Mouse (Mus musculus) left cerebral cortex, adult 9 months (tissue): Measurements from ENCODE around the gene Snrpd3.

Experiments used
- DNase-seq, 2 experiments: peaks; one replicate each; pipeline ENCODE4 v3.0.0; 2022; ENCODE audit warnings: low spot score in 2 of 2

Snrpd3 gene

DNA sequence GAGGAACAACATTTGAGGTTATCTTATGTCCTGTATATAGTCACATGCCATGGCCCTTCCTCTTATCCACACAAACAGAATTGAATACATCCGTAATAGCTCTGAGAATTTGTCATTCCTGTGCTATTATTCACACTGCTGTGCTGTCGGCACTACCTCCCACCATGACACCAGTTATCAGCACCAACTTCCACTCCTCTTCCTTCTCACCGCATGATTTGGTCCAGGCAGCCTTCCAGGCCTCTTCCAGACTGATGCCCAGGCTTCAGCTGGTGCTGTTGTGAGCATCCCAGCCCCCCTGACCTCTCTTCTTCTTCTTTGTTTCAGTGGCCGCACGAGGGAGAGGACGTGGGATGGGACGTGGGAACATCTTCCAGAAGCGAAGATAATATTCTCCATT is 17.6 kb downstream of the Snrpd3 start:
- DNase-seq, result no peak

DNA sequence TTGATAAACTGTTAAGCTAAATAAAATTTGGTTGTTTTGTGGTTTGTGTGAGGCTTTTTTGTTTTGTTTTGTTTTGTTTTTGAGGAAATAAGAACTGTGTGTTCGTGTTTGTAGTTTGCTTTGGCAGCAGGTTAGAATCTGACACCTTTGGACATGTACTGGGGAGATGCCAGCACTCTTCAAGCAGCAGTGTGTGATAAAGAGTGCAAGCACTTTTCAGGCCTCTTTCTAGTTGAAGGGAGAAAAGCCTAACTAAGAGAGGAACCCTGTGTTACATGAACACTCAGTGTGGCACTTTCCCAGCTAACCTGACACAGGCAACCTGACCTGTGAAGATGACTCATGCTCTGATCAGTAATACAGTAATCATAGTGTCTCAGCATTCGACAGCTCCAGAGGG is 18.1 kb downstream of the Snrpd3 start:
- no peak for DNase-seq

DNA sequence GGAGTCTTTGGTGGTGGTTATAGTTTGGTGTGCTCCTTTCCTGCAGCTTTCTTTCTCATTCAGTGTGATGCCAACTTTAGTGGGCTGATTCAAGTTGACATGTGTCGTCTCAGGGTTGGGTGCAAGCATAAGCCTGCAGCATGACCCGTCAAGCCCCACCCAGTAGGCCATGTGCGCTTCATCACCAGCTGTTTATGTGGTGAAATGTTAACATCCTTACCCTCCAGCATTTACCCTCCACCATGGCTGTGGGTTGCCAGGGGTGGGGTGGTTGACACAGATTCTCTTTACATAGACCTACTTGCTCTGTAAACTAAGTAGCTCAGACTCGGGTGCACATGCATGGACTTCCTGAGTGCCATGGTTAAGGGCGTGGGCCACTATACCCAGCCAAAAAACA is 18.8 kb downstream of the Snrpd3 start:
- no peak for DNase-seq

DNA sequence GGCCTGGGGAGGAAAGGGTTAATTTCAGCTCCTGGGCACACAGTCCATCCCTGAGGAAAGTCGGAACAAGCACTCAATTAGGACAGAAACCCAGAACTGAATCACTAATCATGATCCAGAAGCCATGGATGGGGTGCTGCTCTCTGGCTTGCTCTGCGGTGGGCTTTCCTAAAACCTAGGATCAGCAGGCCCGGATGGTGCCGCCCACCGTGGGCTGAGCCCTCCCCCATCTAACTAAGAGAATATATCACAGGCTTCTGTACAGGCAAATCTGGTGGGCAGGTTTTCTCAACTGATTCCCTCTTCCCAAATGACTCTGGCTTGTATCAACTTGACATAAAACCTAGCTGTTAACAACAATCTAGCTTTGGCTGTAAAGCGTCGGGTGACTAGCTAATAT is 30.6 kb downstream of the Snrpd3 start:
- DNase-seq, result no peak

DNA sequence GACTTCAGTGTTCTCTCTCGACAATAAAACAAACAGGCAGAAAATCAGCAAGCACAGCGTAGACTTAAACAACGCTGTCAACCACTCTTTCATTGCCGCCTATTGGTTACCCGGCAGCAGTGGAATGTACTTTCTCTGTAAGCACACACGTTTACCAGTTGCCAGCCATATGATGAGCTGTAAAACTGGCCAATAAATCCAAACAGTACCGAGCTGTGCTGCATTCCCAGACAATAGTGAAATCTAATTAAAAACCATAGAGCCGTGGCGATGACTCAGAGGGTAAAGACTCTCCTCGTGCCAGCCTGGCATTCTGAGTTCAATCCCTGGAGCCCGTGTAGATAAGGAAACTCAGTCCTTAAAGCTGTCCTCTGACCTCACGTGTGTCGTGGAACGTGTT is 31.1 kb downstream of the Snrpd3 start:
- DNase-seq, result peak in 1 of 2 experiments; percentile 29

DNA sequence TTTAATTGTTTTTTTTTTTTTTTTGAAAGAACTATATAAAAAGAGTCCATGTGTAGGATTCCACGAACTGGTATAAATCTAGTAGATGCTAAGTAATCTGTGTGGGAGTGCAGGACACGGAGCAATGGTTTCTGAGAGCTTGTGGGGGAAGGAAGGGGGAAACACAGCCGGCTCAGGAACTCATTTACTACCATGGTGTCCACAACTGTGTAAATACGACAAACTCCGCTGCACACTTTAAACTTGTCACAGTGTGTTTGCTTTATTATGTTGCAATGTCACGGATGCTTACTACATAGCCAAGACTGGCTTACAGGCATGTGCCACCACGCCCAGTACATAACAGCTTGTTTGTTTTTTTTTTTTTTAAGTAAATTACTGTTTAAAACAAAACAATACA is 32.5 kb downstream of the Snrpd3 start:
- DNase-seq, result no peak

DNA sequence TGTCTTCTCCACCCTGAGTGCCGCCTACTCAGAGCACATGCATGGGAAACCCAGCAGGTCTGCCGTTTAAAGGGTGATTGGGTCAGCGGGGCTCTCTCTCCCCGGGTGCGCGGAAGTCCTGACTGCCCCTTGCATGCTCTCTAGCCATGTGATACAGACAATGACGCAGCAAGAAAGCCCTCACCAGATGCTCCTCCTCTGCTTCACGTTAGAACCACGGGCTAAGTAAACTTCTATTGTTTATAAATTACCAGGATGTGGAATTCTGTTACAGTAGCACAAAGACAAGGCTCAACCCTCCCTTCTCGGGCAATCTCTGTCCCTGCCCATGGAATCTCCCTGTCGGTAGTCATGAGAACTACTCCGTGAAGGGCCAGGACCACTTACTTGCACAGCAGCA is 33.8 kb downstream of the Snrpd3 start:
- no peak for DNase-seq

DNA sequence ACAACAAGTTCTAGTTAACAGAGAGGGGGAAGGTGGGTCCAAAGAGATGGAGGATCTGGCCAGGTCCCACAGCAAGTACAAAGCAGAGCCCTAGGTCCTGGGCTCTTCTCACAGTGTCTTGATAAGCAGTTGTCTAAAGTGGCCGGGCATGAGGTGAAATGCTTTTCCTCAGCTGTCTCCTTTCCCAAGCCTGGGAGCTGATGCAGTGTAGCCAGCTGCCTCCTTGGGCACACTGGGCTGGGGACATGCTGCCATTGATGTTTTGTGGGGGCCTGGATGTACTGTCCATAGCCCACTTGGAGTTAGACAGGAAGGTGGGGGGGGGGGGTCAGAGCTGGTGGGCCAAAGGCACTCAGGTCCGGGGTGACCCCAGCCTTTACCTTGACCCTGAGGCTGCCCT is 34.8 kb downstream of the Snrpd3 start:
- no peak for DNase-seq

DNA sequence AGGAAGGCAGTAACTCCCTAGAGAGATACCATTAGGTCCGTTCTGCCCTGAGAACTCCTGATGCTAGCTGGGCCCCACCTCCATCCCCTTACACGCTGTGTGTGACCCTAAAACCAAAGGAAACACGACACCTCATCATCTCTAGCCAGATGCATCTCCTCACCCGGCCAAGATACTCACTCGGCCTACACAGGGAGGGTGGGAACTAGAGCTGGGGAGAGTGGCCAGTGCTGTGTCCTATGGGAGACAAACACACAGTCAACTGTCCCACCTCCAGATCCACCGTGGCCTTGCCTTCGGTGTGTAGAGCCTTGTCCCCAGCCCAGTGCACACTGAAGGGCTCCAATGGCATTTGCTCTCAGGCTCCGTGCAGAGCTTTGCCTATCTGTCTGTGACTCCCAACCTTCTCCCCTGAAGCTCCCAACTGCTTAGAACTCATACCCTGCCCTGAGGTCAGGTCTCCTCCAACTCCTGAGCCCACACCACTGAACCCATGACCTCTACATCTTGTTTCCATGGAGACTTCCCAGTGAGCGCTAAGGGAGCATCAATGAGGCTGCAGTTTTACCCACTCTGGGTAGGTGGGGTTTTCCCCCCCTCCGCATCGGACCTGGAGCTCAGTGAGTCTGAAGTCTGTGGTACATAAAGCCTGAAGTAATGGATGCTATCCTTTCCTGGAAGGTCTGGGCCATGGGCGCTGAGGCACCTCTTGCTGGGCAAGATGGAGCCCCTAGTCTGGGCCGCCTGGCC is 35.5 kb downstream of the Snrpd3 start:
- no peak for DNase-seq

DNA sequence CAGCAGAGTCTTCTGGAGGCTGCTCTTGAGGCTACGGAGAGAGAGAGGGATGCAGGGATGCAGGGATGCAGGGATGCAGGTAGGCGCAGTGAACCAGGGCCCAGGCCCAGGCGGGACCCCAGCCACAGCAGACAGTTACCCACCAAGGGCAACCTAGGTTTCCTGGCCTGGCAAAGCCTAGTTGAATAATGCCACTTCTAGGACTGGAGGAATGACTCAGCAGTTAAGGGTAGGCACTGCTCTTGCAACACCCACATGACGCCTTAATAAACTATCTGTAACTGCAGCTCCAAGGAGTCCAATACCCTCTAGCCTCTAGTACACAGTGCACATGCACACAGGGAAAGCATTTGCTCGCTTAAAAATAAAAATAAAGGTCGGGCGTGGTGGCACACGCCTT is 36.7 kb downstream of the Snrpd3 start:
- no peak for DNase-seq

DNA sequence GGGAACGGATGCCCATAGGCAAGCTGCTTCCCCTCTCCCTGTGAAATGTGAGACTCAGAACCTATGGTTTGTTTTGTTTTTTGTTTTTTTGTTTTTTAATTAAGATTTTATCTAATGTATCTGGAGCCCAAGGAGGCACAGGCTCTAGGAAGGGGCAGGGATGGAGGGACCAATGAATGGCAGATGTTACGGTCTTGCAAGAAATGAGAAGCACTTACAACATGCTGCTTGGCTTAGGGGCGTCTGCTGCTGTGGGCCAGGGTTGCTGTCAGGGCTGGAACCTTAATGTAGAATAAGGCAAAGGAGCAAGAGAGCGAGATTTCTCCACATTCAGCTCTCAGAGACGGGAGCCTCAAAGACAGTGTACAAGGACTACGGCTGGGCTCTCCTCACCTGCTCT is 38.2 kb downstream of the Snrpd3 start:
- no peak for DNase-seq

DNA sequence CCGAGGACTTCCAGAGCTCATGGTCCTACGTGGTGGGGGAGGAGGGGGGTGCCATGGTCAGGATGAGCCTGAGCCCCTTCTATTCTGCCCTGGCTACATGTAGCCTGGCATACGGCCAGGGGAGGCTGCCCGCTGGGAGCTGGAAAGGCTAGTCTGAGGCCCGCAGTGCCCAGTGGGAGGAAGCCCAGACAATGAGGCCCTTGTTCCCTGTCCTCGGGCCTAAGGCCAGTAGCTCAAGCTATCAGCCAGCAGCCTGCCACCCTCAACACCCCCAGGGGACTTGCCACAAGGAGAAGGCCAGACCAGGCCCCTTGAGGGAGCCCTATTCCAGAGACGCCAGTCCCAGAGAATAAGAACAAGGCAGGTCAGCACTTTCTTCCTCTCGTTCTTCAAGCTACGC is 38.7 kb downstream of the Snrpd3 start:
- DNase-seq, result peak; percentile 63 to 82

DNA sequence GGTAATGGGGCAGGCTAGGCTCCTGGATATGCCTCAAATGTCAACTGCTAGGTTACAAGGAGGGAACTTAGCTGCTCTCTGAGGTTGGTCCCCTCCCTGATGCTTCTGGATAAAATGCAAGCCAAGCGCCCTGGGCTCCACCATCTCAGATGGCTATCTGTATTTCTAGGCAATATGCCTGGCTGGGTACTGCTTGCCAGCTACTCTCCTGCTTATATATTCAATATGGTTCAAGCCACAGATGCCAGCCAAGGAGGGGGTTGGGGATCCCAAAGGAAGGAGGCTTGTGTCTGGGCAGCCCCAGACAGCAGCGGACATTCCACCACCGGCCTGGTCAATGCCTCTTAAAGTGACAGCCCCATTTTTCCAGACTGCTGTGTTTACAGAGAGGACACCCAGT is 41.2 kb downstream of the Snrpd3 start:
- DNase-seq, result peak in 1 of 2 experiments; percentile 65

DNA sequence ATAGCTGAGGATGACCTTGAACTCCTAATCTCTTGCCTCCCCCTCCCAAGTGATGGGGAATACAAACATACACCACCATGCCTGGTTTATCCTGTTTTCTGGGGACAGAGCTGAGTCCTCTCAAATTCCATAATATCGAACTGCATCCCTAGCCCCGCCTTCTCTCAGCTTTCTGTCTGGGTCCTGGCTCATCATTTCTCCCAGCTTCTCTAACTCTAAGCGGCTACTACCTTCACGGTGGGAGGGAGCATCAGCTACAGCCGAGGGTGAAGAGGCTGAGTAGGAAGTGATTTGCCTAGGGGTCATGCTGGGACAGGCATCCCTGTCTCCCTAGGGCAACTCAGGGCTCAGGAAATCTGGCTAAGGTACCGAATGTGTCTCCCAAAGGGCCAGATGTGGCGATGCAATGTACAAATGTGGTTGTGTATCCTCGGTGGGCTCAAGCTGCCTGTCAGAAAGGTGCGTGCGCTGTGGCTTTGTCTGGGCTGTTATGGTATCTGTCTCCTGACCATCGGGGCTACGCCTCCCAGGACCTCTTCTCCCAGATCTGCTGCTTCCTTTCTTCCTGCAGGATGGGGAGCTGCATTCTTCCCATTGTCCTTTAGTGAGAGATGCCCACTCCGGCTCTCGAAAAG is 41.8 kb downstream of the Snrpd3 start:
- no peak for DNase-seq

DNA sequence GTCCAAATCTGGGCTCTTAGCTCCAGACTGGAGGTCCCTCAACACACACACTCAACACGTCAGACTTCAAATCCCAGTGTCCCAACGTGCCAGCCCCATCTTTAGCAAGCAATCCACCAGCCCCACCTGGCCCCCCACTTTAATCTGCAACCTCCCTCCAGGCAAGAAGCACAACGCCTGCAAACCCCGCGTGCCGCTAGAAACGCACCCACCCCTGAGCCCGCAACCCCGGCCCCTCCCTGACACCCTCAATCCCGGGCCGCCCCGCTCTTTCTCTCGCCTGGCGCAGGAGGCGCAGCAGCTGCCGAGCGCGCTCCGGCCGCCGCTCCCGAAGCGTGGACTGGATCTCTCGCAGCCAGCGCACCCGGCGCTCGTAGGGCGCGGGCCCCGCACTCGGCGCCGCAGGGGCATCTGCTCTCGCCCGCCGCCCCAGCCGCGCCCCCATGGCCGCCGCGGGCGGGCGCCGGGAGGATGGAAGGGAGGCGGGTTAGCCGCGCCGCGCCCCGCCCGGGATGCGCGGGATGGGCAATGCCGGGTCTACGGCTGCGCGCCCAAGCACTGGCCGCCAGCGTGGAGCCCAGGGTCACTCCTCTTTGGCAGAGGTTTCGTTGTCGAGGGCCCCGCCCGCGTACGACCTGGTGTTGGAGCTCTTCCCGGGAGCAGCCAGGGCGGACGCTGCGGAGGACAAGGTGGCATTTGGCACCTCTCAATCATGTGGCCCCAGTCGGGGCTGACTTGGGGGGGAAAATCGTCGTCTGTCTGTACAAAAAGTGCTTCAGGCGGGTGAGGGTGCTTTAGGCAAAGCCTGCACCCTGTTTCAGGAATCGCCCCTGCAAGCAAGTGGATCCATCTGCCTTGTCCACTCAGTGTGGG is 42.6 kb downstream of the Snrpd3 start, which contains the start of gene Lrrc75b:
Gene Lrrc75b (minus strand): TSS at position 655 of the 873 bp plus-strand sequence.
- peak in 1 of 2 experiments; percentile 29 for DNase-seq

DNA sequence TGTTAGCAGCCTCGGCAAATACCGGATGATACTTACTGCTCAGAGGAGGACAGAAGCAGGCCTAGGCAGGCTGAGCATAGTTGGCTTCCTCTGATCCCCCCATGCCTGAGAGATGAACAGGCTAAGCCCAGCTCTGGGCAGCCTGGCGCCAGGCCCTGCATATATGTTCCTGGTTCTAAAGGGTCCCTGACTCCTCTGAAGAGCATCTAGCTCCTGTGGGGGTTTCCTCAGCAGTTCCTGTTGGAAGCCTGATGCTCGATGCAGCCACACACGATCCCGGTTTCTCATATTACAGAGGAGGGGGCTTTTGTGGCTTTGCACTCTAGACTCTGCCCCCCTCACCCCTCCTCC is 43.2 kb downstream of the Snrpd3 start:
- DNase-seq, result no peak

DNA sequence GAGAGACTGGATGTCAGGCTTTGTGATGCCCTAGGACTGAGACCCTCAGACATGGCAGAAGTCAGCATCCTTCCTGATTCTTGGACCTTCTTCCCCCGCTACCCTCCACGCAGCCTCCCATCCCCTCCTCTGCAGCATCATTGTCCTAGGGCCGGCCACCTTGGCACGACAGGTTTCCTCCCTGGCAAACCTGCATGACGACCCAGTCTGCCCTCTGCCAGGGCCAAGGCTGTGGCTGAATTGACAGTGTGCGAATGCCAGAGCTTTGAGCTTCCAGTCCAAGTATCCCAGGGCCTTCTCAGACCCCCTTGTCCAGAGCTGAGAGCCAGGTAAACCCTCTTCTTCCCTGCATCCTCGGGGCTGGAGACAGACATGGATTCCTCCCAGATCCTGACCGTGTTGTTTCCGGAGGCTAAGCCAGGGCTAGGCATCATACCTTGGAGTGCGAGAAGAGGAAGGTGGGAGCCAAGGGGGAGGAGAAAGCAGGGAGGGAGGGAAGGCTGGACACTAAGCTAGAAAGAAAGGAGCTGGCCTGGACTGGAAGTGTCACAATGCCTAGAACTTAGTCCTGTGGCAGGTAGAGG is 43.8 kb downstream of the Snrpd3 start, which contains the start of gene Ggt1:
Gene Ggt1 (plus strand): TSS at position 534 of the 584 bp plus-strand sequence.
- DNase-seq, result no peak

DNA sequence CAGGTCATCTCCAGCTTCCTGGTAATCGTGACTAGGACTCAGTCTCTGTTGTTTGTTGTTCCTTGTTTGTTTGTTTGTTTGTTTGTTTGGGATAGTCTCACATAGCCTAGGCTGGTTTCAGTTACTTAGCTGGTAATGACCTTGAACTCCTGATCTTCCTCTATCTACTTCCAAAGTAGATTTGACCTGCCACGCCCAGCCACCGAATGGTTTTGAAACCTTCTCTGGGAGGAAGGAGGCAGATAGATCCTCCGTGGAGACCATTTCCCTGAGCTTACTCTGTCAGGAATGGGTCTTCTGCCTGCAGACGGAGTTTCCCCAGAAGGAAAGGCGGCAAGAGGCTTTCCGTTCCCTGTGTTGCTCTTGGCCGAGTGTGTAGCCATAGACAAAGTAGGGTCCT is 45.2 kb downstream of the Snrpd3 start:
- DNase-seq, result no peak

DNA sequence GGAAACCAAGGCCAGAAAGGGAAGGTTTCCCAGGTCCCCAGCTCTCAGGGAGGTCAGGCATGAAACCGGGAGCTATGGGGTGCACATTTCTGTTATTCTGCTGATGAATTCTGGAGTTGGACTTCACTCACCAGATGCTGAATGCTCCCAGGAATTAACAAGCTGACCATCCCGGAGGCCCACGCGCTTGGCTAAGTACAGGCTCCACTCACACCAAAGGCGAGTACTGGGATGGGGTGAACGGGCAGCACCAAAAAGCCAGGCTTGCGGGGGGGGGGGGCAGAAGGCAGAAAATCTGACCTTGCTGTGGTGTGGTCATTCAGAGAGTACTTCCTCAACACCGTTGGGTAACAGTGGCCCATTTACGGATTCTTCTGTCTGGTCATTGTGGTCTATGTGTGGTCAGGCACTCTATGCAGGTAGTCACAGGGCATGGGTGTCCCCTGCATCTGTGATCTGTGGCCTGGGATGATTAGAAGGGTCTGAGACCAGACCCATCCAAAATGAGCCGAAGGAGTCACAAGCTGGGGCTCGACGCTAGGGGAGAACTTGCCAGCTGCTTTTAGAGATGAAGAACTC is 47.4 kb downstream of the Snrpd3 start:
- DNase-seq, result no peak

DNA sequence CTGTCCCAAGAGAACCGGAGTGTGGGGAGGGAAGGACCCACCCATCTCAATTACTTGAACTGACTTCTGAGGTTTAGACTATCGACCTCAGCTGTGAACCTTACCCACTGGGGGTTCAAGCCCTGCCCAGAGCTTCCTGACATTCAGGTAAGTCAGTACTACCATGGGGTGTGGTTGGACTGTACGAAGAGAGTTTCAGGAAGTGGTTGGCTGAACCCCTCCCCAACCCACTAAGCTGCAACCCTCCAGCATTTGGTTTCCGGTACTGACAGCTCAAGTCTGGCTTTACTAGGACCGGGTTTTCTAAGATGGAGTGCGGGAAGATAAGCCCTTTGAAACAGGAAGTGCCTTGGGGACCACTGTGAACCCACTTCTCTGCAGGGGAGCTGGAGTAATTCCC is 48.1 kb downstream of the Snrpd3 start:
- no peak for DNase-seq

DNA sequence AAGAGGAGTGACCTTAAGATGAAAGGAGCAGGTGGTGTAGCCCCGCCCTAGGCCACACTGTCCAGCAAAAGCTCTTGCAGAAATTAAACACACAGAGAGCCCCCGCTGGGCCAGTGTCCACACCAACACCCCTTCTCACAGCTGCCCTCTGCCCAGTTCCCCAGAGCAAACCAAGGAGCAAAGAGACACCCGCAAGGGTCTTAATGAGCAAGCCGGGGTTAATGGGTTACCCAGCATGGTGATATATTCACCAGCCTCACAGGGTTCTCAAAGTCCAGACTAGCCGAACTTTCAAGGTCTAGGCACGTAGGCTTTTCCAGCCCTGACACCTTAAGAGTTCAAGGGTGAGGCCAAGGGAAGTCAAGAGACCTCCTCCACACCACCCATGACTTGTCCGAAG is 48.6 kb downstream of the Snrpd3 start:
- DNase-seq, result no peak

DNA sequence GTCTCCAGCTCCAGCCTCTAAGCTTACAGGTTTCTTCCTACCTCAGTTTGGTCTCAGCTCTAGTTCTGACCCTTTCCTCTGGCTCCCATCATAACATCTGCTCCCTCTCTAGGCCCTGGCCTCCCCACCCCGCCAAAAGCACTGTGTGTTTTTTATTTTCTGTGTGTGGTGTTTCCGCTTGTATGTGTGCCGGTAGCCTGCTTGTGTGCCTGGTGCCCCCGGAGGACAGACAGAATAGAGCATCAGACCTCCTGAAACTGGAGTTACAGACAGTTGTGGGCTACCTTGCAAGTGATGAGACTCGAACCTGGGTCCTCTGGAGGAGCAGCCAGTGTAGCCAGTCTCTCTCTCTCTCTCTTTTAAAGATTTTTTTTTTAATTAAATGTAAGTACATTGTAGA is 49.0 kb downstream of the Snrpd3 start:
- no peak for DNase-seq
